Mouse (Mus musculus) spleen, adult 2 months (tissue): ENCODE results near the gene Coq8a.

Experiments used
- CTCF ChIP-seq: fragments of 200-500 bp; IDR thresholded peaks from 2 replicates; pipeline ENCODE4 v1.5.1; 2011; ENCODE audit warnings: mild to moderate bottlenecking, inconsistent platforms; ENCODE audit not compliant: insufficient read depth, insufficient read length, insufficient replicate concordance; ENCODE audit errors: extremely low read depth
- POLR2A ChIP-seq: fragments of 200-500 bp; IDR thresholded peaks from 2 replicates; pipeline ENCODE4 v1.6.1; 2011; ENCODE audit warnings: low read depth, low read length, inconsistent platforms

- no peak for TF ChIP-seq CTCF
- no peak for TF ChIP-seq POLR2A
Observed at GRCm38 (mm10) chr1:180183525-180184159, 15.8 kb downstream of the Coq8a start.
